Mouse (Mus musculus) liver, adult (tissue): ENCODE data around the gene Tssc4.

Experiments used
- GATA4 ChIP-seq: IDR thresholded peaks from 2 replicates; pipeline ENCODE4 v1.6.1; 2014; ENCODE audit warnings: mild to moderate bottlenecking, low read length; ENCODE audit not compliant: insufficient replicate concordance

Tssc4 gene

GRCm38 (mm10) chr7:143077351-143077750 lies 8.3 kb downstream of the Tssc4 start:
- TF ChIP-seq GATA4: no peak

GRCm38 (mm10) chr7:143082024-143082423 lies 13.0 kb downstream of the Tssc4 start:
- no peak for TF ChIP-seq GATA4

- no peak for TF ChIP-seq GATA4
Measured at GRCm38 (mm10) chr7:143083708-143084107, 14.7 kb downstream of the Tssc4 start.

GRCm38 (mm10) chr7:143086366-143086765 lies 17.3 kb downstream of the Tssc4 start:
- no peak for TF ChIP-seq GATA4

GRCm38 (mm10) chr7:143087070-143087579 lies 18.1 kb downstream of the Tssc4 start:
- no peak for TF ChIP-seq GATA4

GRCm38 (mm10) chr7:143093847-143094246 lies 24.8 kb downstream of the Tssc4 start:
- TF ChIP-seq GATA4: no peak

GRCm38 (mm10) chr7:143094592-143095553 lies 25.8 kb downstream of the Tssc4 start, which contains the start of gene Trpm5:
Gene Trpm5, minus strand, starts transcription at chr7:143094642.
- no peak for TF ChIP-seq GATA4

GRCm38 (mm10) chr7:143095554-143095907 lies 26.5 kb downstream of the Tssc4 start:
- no peak for TF ChIP-seq GATA4

GRCm38 (mm10) chr7:143100759-143101158 lies 31.7 kb downstream of the Tssc4 start:
- TF ChIP-seq GATA4: no peak

GRCm38 (mm10) chr7:143105258-143105897 lies 36.3 kb downstream of the Tssc4 start:
- TF ChIP-seq GATA4: no peak; the same call in 1 of the 2 replicates

GRCm38 (mm10) chr7:143106062-143106461 lies 37.0 kb downstream of the Tssc4 start, which contains the start of gene Kcnq1:
Gene Kcnq1, plus strand, starts transcription at chr7:143106362.
- TF ChIP-seq GATA4: no peak

- no peak for TF ChIP-seq GATA4
Measured at GRCm38 (mm10) chr7:143106672-143107465, 37.8 kb downstream of the Tssc4 start.

- TF ChIP-seq GATA4: no peak
Measured at GRCm38 (mm10) chr7:143108200-143108599, 39.2 kb downstream of the Tssc4 start.

- no peak for TF ChIP-seq GATA4
Measured at GRCm38 (mm10) chr7:143108996-143109660, 40.1 kb downstream of the Tssc4 start.
